Mouse (Mus musculus): ENCODE results near the gene Prkcz.

- no peak for TF ChIP-seq CTCF (IDR thresholded peaks at IDR 0.05; ENCODE audit: low read depth)
- TF ChIP-seq EP300 (optimal IDR thresholded peaks at IDR 0.05), result no peak
Observed at GRCm38 (mm10) chr4:155236737-155237385, 124.3 kb downstream of the Prkcz start.
